Mouse (Mus musculus): ENCODE data around the gene Vmn1r215. TPM values are rescaled to one million over a fixed set of nuclear protein-coding genes. Genes with fewer than 3 reads are reported as not detected.
"Not testable (repeated sequence)": the region's sequence is repeated elsewhere in the genome, so short reads cannot be mapped to it uniquely, and the experiment has no call there.

The Vmn1r215 gene
- polyA plus RNA-seq, 2 experiments: not detected

DNA sequence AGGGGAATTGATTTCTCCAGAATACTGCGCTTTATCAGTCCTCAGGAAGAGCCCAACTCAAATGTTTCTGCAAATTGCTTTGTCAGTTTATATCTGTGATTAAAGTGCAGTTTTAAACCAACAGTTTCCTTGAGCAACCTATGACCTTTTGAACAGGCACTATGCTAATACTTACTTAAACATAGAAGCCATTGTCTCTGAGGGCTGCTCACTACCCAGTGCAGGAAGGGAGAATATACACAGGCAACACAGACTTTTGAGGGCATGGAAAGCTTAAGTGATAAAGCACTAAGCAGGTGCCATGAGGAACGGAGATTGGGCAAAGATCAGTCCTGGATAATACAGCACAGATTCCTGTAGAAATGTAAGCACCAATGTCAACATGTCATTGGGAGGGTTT is 1.5 kb downstream of the Vmn1r215 start:
- no peak overlapping the region for H3K4me2 ChIP-seq (ENCODE audit: low read depth)
- ATAC-seq (ENCODE audit: insufficient read depth): no peak
- no peak overlapping the region for H3K4me3 ChIP-seq (ENCODE audit: insufficient read depth in 1 of 2, low read depth in 2 of 2, low read length in 2 of 2)
- DNase-seq (ENCODE audit: low read depth in 3 of 3, low spot score in 3 of 3): no peak
- no peaks in the 10 kb centered on the region for H3K36me3 ChIP-seq (replicated peaks; ENCODE audit: control insufficient read depth, insufficient read depth, low read depth)
- H3K9ac ChIP-seq (replicated peaks): no peak overlapping the region
- WGBS (ENCODE audit: insufficient replicate concordance): 62% methylated on average over 2 of the region's 2 CpGs
- H3K9me3 ChIP-seq (ENCODE audit: control insufficient read depth, low read length): no peaks in the 10 kb centered on the region
- no peak overlapping the region for H3K27ac ChIP-seq
- no peak for TF ChIP-seq CTCF (IDR thresholded peaks at IDR 0.05; ENCODE audit: low read depth)
- TF ChIP-seq EP300 (IDR thresholded peaks at IDR 0.05; ENCODE audit: low read depth): no peak
- no peaks in the 10 kb centered on the region for H3K27me3 ChIP-seq (ENCODE audit: control insufficient read depth, insufficient read depth, low read length)
- H3K4me1 ChIP-seq (replicated peaks; ENCODE audit: control insufficient read depth in 2 of 2, insufficient read depth in 2 of 2, low read length in 1 of 2): no peaks in the 10 kb centered on the region

DNA sequence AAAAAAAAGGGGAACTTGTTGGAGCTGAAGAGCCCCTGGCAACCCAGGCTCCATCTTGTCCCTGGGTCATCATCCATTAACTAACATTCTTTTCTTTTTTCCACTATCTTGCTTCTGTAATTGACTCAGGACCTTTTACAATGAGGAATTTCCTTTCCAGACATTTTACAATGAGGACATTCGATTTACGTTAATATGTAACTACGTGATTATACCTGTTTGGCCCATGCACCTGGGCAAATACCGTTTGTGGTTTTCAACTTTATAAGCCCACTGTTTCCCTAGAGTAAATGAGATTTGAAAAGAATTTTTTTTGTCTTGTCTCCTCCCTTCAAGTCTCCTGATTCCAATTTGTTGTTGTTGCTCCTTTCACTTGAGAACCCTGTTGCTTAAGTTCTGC is 26.6 kb downstream of the Vmn1r215 start:
- Histone ChIP-seq H3K27me3 (ENCODE audit: control insufficient read depth, insufficient read depth, low read length) (no peaks in the 10 kb centered on the region), H3K4me3 (ENCODE audit: insufficient read depth in 1 of 2, low read depth in 2 of 2, low read length in 2 of 2) (no peak overlapping the region), H3K27ac (no peak overlapping the region), H3K4me2 (ENCODE audit: low read depth) (no peak overlapping the region), H3K9me3 (ENCODE audit: control insufficient read depth, low read length) (no peaks in the 10 kb centered on the region), H3K4me1 (replicated peaks; ENCODE audit: control insufficient read depth in 2 of 2, insufficient read depth in 2 of 2, low read length in 1 of 2) (no peaks in the 10 kb centered on the region), H3K36me3 (replicated peaks; ENCODE audit: control insufficient read depth, insufficient read depth, low read depth) (no peaks in the 10 kb centered on the region), H3K9ac (replicated peaks) (no peak overlapping the region)
- 69% methylated on average over 4 of the region's 4 CpGs for WGBS (ENCODE audit: insufficient replicate concordance)
- TF ChIP-seq EP300 (IDR thresholded peaks at IDR 0.05; ENCODE audit: low read depth) (no peak), CTCF (IDR thresholded peaks at IDR 0.05; ENCODE audit: low read depth) (no peak)
- ATAC-seq (ENCODE audit: insufficient read depth) (no peak), DNase-seq (ENCODE audit: low read depth in 3 of 3, low spot score in 3 of 3) (no peak)

DNA sequence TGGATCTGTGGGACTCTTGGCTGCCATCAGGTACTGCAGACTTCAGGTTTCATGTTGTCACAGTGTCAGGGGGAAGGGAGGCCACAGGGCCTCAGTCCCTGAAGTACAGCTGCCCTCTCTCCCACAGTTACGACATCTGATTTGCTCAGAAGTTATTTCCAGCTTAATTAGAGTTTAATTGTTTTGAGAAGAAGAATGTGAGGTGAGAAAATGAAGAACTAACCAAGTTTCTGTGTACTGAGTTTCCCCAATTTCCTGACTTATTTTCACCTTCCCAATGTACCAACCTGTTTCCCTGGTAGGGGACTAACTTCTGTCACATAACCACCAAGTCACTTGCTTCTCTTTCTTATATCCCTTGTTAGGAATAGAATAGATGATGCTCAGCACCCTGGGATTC is 50.3 kb downstream of the Vmn1r215 start, which contains the start of gene Vmn1r217:
TSS of gene Vmn1r217 (minus strand) at position 101 of the 400 bp plus-strand sequence.
- H3K4me2 ChIP-seq (ENCODE audit: low read depth); ATAC-seq (ENCODE audit: insufficient read depth); H3K9ac ChIP-seq (replicated peaks); H3K27ac ChIP-seq; H3K4me1 ChIP-seq (replicated peaks; ENCODE audit: control insufficient read depth in 2 of 2, insufficient read depth in 2 of 2, low read length in 1 of 2); DNase-seq (ENCODE audit: low read depth in 3 of 3, low spot score in 3 of 3); H3K36me3 ChIP-seq (replicated peaks; ENCODE audit: control insufficient read depth, insufficient read depth, low read depth); H3K4me3 ChIP-seq (ENCODE audit: insufficient read depth in 1 of 2, low read depth in 2 of 2, low read length in 2 of 2); H3K9me3 ChIP-seq (ENCODE audit: control insufficient read depth, low read length); H3K27me3 ChIP-seq (ENCODE audit: control insufficient read depth, insufficient read depth, low read length): not testable (repeated sequence)
- 37% methylated on average over 1 of the region's 1 CpGs for WGBS (ENCODE audit: insufficient replicate concordance)

DNA sequence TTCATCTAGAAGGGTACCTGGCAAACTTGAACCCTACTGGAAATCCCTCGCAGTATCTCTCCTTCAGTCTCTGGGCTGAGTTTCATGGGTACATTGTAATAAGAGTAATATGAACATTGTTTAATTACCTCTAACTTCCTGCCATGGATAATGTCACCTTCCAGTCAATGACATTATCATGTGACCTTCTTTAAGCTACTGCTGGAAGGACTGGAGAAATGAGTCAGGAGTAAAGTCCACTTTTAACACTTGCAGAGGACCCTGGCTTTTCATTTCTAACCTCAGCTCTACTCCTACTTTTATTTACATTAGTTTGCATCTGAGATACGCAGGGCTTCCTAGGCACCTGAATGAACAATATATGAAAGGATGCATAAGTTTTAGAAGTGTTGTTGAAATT is 52.8 kb downstream of the Vmn1r215 start:
- DNase-seq (ENCODE audit: low read depth in 3 of 3, low spot score in 3 of 3): no peak
- H3K4me2 ChIP-seq (ENCODE audit: low read depth): no peak overlapping the region
- no peaks in the 10 kb centered on the region for H3K4me1 ChIP-seq (replicated peaks; ENCODE audit: control insufficient read depth in 2 of 2, insufficient read depth in 2 of 2, low read length in 1 of 2)
- TF ChIP-seq CTCF (IDR thresholded peaks at IDR 0.05; ENCODE audit: low read depth) (no peak), EP300 (IDR thresholded peaks at IDR 0.05; ENCODE audit: low read depth) (no peak)
- no peak for ATAC-seq (ENCODE audit: insufficient read depth)
- H3K27me3 ChIP-seq (ENCODE audit: control insufficient read depth, insufficient read depth, low read length): no peaks in the 10 kb centered on the region
- H3K36me3 ChIP-seq (replicated peaks; ENCODE audit: control insufficient read depth, insufficient read depth, low read depth): no peaks in the 10 kb centered on the region
- H3K9me3 ChIP-seq (ENCODE audit: control insufficient read depth, low read length): no peaks in the 10 kb centered on the region
- H3K27ac ChIP-seq: no peak overlapping the region
- WGBS (ENCODE audit: insufficient replicate concordance): 52% methylated on average over 2 of the region's 2 CpGs
- H3K9ac ChIP-seq (replicated peaks): no peak overlapping the region
- no peak overlapping the region for H3K4me3 ChIP-seq (ENCODE audit: insufficient read depth in 1 of 2, low read depth in 2 of 2, low read length in 2 of 2)

Other genes starting within 250 kb of the Vmn1r215 start
- not detected in 2 replicates for gene Vmn1r210, start 236.7 kb upstream of the Vmn1r215 start, polyA plus RNA-seq (2012; rRNA removed)
- not detected in 2 replicates for gene Vmn1r210, start 236.7 kb upstream of the Vmn1r215 start, polyA plus RNA-seq (2014; fragmentation: Nextera tagmentation; extraction: Ambion mirVana)
- gene Vmn1r211, start 210.5 kb upstream of the Vmn1r215 start, polyA plus RNA-seq (2012; rRNA removed): not detected in 2 replicates
- not detected in 2 replicates for gene Vmn1r211, start 210.5 kb upstream of the Vmn1r215 start, polyA plus RNA-seq (2014; fragmentation: Nextera tagmentation; extraction: Ambion mirVana)
- gene Vmn1r212, start 183.8 kb upstream of the Vmn1r215 start, polyA plus RNA-seq (2012; rRNA removed): not detected in 2 replicates
- gene Vmn1r212, start 183.8 kb upstream of the Vmn1r215 start, polyA plus RNA-seq (2014; fragmentation: Nextera tagmentation; extraction: Ambion mirVana): not detected in 2 replicates
- not detected in 2 replicates for gene Vmn1r213, start 60.4 kb upstream of the Vmn1r215 start, polyA plus RNA-seq (2012; rRNA removed)
- not detected in 2 replicates for gene Vmn1r213, start 60.4 kb upstream of the Vmn1r215 start, polyA plus RNA-seq (2014; fragmentation: Nextera tagmentation; extraction: Ambion mirVana)
- not detected in 2 replicates for gene Vmn1r214, start 37.6 kb upstream of the Vmn1r215 start, polyA plus RNA-seq (2012; rRNA removed)
- not detected in 2 replicates for gene Vmn1r214, start 37.6 kb upstream of the Vmn1r215 start, polyA plus RNA-seq (2014; fragmentation: Nextera tagmentation; extraction: Ambion mirVana)
- not detected in 2 replicates for gene Vmn1r217, start 50.2 kb downstream of the Vmn1r215 start, polyA plus RNA-seq (2012; rRNA removed)
- gene Vmn1r217, start 50.2 kb downstream of the Vmn1r215 start, polyA plus RNA-seq (2014; fragmentation: Nextera tagmentation; extraction: Ambion mirVana): not detected in 2 replicates
- not detected in 2 replicates for gene Vmn1r218, start 65.1 kb downstream of the Vmn1r215 start, polyA plus RNA-seq (2012; rRNA removed)
- not detected in 2 replicates for gene Vmn1r218, start 65.1 kb downstream of the Vmn1r215 start, polyA plus RNA-seq (2014; fragmentation: Nextera tagmentation; extraction: Ambion mirVana)
- gene Vmn1r219, start 91.3 kb downstream of the Vmn1r215 start, polyA plus RNA-seq (2012; rRNA removed): not detected in 2 replicates
- gene Vmn1r219, start 91.3 kb downstream of the Vmn1r215 start, polyA plus RNA-seq (2014; fragmentation: Nextera tagmentation; extraction: Ambion mirVana): not detected in 2 replicates
- gene Vmn1r220, start 120.0 kb downstream of the Vmn1r215 start, polyA plus RNA-seq (2012; rRNA removed): not detected in 2 replicates
- not detected in 2 replicates for gene Vmn1r220, start 120.0 kb downstream of the Vmn1r215 start, polyA plus RNA-seq (2014; fragmentation: Nextera tagmentation; extraction: Ambion mirVana)
- gene Vmn1r221, start 146.1 kb downstream of the Vmn1r215 start, polyA plus RNA-seq (2012; rRNA removed): not detected in 2 replicates
- gene Vmn1r221, start 146.1 kb downstream of the Vmn1r215 start, polyA plus RNA-seq (2014; fragmentation: Nextera tagmentation; extraction: Ambion mirVana): not detected in 2 replicates
- gene Vmn1r222, start 167.9 kb downstream of the Vmn1r215 start, polyA plus RNA-seq (2012; rRNA removed): not detected in 2 replicates
- not detected in 2 replicates for gene Vmn1r222, start 167.9 kb downstream of the Vmn1r215 start, polyA plus RNA-seq (2014; fragmentation: Nextera tagmentation; extraction: Ambion mirVana)
- not detected in 2 replicates for gene Vmn1r223, start 179.1 kb downstream of the Vmn1r215 start, polyA plus RNA-seq (2012; rRNA removed)
- gene Vmn1r223, start 179.1 kb downstream of the Vmn1r215 start, polyA plus RNA-seq (2014; fragmentation: Nextera tagmentation; extraction: Ambion mirVana): not detected in 2 replicates

All from liver, embryonic 14.5 days (tissue).